Mouse (Mus musculus) hindbrain, embryonic 14.5 days (tissue): ENCODE results near the gene Ccdc83. TPM values are rescaled to one million over a fixed set of nuclear protein-coding genes. Genes with fewer than 3 reads are reported as not detected.

Source experiments
- ATAC-seq: fragments of 200-750 bp; cut with Nextera tagmentation; 2 replicates; pipeline ENCODE4 v1.8.0; 2017; ENCODE audit warnings: moderate number of reproducible peaks, mild to moderate bottlenecking, moderate TSS enrichment, moderate library complexity; ENCODE audit not compliant: low FRiP score
- DNase-seq: peaks from one replicate; pipeline ENCODE4 v3.0.0-alpha.2; 2015; ENCODE audit warnings: low spot score
- H3K27ac ChIP-seq: fragments of 300-500 bp; sonication (generic); 2 replicates; pipeline ENCODE4 v1.5.1; 2014; ENCODE audit warnings: mild to moderate bottlenecking, moderate library complexity
- H3K27me3 ChIP-seq: fragments of 300-500 bp; sonication (generic); 2 replicates; pipeline ENCODE4 v1.6.1; 2014; ENCODE audit warnings: mild to moderate bottlenecking, low read length, mixed read lengths; ENCODE audit not compliant: control insufficient read depth, insufficient read depth
- H3K36me3 ChIP-seq: fragments of 300-500 bp; sonication (generic); replicated peaks from 2 replicates; pipeline ENCODE4 v1.6.1; 2014; ENCODE audit not compliant: control insufficient read depth, insufficient read depth
- H3K4me1 ChIP-seq: fragments of 300-500 bp; sonication (generic); replicated peaks from 2 replicates; pipeline ENCODE4 v1.6.1; 2014; ENCODE audit warnings: antibody characterized with exemption, low read length, mixed read lengths; ENCODE audit not compliant: control insufficient read depth, insufficient read depth
- H3K4me2 ChIP-seq: fragments of 300-500 bp; sonication (generic); replicated peaks from 2 replicates; pipeline ENCODE4 v1.6.1; 2014; ENCODE audit warnings: mild to moderate bottlenecking, moderate library complexity
- H3K4me3 ChIP-seq: fragments of 300-500 bp; sonication (generic); replicated peaks from 2 replicates; pipeline ENCODE4 v1.5.1; 2014; ENCODE audit warnings: mild to moderate bottlenecking, low read length
- H3K9ac ChIP-seq: fragments of 300-500 bp; sonication (generic); 2 replicates; pipeline ENCODE4 v1.6.1; 2014
- H3K9me3 ChIP-seq: fragments of 300-500 bp; sonication (generic); 2 replicates; pipeline ENCODE4 v1.6.1; 2016; ENCODE audit warnings: low read length; ENCODE audit not compliant: control insufficient read depth
- WGBS: fragments of 180-500 bp; shearing (Covaris S2); extraction: QIAGEN DNeasy Blood & Tissue Kit; methylation state at CpG from one replicate; pipeline ENCODE4 v1.1.7; 2014; 5-methylcytosine and 5-hydroxymethylcytosine counted together
- polyA plus RNA-seq: library from polyadenylated mRNA; unstranded; fragments of >200 nt; fragmentation: Nextera tagmentation; extraction: Ambion mirVana; gene quantifications from 2 replicates; pipeline ENCODE4 v1.2.1, GENCODE M21; 2014

Ccdc83 gene
- polyA plus RNA-seq, 1 experiment from 2014 or later = not detected

GRCm38 (mm10) chr7:90201877-90202465, 63.6 kb downstream of the Ccdc83 start:
- H3K4me1 ChIP-seq = no peaks in the 10 kb centered on the region
- no peak for DNase-seq
- no peak overlapping the region for H3K27ac ChIP-seq
- H3K4me3 ChIP-seq = no peak overlapping the region
- H3K9me3 ChIP-seq = no peaks in the 10 kb centered on the region
- no peak overlapping the region for H3K4me2 ChIP-seq
- H3K36me3 ChIP-seq = peaks cover 23% of the 10 kb centered on the region
- no peaks in the 10 kb centered on the region for H3K27me3 ChIP-seq
- 85% methylated on average over 2 of the region's 2 CpGs for WGBS
- no peak overlapping the region for H3K9ac ChIP-seq
- ATAC-seq = no peak

GRCm38 (mm10) chr7:90200251-90200650, 65.3 kb downstream of the Ccdc83 start:
- no peak for ATAC-seq
- H3K4me1 ChIP-seq = no peaks in the 10 kb centered on the region
- peaks cover 35% of the 10 kb centered on the region for H3K36me3 ChIP-seq
- H3K27me3 ChIP-seq = no peaks in the 10 kb centered on the region
- no peak overlapping the region for H3K4me3 ChIP-seq
- H3K9ac ChIP-seq = no peak overlapping the region
- no peak overlapping the region for H3K27ac ChIP-seq
- 95% methylated on average over 5 of the region's 5 CpGs for WGBS
- H3K4me2 ChIP-seq = no peak overlapping the region
- DNase-seq = no peak
- no peaks in the 10 kb centered on the region for H3K9me3 ChIP-seq

- no peak overlapping the region for H3K27ac ChIP-seq
- ATAC-seq (no peak), DNase-seq (no peak)
- H3K4me1 ChIP-seq = no peaks in the 10 kb centered on the region
- H3K9ac ChIP-seq = no peak overlapping the region
- no peak overlapping the region for H3K4me3 ChIP-seq
- H3K4me2 ChIP-seq = no peak overlapping the region
- no peaks in the 10 kb centered on the region for H3K9me3 ChIP-seq
- 98% methylated on average over 1 of the region's 1 CpGs for WGBS
- no peaks in the 10 kb centered on the region for H3K27me3 ChIP-seq
- H3K36me3 ChIP-seq = peaks cover 48% of the 10 kb centered on the region
Observed at GRCm38 (mm10) chr7:90180635-90181034, 84.9 kb downstream of the Ccdc83 start.

GRCm38 (mm10) chr7:90175576-90175975, 90.0 kb downstream of the Ccdc83 start:
- Histone ChIP-seq H3K27ac (no peak overlapping the region), H3K4me2 (no peak overlapping the region), H3K27me3 (no peaks in the 10 kb centered on the region), H3K36me3 (peaks cover 57% of the 10 kb centered on the region), H3K9ac (no peak overlapping the region), H3K4me3 (no peak overlapping the region), H3K9me3 (no peaks in the 10 kb centered on the region), H3K4me1 (no peaks in the 10 kb centered on the region)
- 83% methylated on average over 2 of the region's 2 CpGs for WGBS
- DNase-seq (no peak), ATAC-seq (no peak)

Other genes with a start within 250 kb of the Ccdc83 start
- 46.2 and 53.9 TPM in 2 replicates for gene Picalm, start 135.6 kb downstream of the Ccdc83 start, polyA plus RNA-seq
- gene Sytl2, start 36.5 kb upstream of the Ccdc83 start, polyA plus RNA-seq = 8.0 and 8.3 TPM in 2 replicates
- gene Ccdc89, start 160.8 kb upstream of the Ccdc83 start, polyA plus RNA-seq = 1.9 and 2.3 TPM in 2 replicates
- gene Crebzf, start 177.0 kb upstream of the Ccdc83 start, polyA plus RNA-seq = 45.4 and 52.9 TPM in 2 replicates
- 125 and 132 TPM in 2 replicates for gene Tmem126a, start 191.5 kb upstream of the Ccdc83 start, polyA plus RNA-seq
- gene Tmem126b, start 210.2 kb upstream of the Ccdc83 start, polyA plus RNA-seq = 40.8 and 44.5 TPM in 2 replicates
- 30.0 and 32.0 TPM in 2 replicates for gene Dlg2, start 210.9 kb upstream of the Ccdc83 start, polyA plus RNA-seq